ENCODE assay signal across 8 mouse cellular contexts in the genomic region with DNA sequence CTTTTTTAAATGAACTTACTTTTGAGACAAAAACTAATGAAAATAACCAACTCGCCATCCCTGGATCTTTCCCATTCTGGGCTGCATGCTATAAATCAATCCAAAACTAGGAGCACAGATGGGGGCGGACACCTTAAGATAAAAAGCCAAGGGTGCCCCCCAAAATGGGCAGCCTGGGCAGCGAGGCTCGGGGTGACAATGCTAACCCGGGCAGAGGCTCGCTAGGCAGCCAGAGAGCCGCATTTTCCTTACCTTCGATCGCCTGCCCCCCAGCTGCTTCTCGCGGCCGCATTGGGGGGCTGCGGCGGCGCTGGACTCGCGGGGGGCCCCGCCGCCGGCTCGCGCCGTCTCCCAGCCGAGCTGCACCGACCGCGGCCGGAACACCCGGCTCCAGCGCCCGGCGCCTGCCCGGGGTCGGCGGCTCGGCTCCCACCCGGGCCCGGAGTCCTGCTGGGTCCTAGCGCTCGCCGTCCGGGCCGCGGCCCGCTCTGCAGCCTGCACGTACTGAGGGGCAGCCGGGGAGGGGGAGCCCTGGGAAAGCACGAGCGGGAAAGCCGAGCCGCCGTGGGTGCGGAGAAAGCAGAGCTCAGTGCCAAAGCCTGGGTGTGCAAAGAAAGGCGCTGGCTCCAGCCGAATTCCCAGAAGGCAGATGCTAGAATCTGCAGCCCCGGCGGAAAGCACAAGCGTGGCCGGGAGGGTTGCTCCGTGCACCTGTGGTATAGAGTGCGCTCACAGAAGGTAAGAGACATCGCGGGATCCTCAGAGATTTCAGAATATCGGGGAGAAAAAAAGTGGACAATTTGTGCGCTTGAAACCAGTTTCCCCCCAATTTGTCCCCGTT. TPM values are rescaled to one million over a fixed set of nuclear protein-coding genes. Genes with fewer than 3 reads are reported as not detected.
DNase-seq lines count a peak whose midpoint lies in the region; ATAC-seq and TF ChIP-seq lines count a peak whose summit lies in the region.

A gene (minus strand): TSS at position 364 of the 841 bp plus-strand sequence.

- intact Hi-C loops in left cerebral cortex, postnatal 10 days (cut with DNase I), result loop anchor here (5.0 kb wide), 3 partner anchors 156 to 274 kb away; no protein-coding TSS in a partner anchor

- H3K9ac ChIP-seq in hindbrain, postnatal 0 days (replicated peaks; ENCODE audit: low read length), result peak within 1 kb of the TSS; percentile 85

- peak; percentile 30 for DNase-seq in adipocyte (ENCODE audit: low spot score)
- DNase-seq in embryo, embryonic 10 days (ENCODE audit: low spot score), result peak; percentile 72
- peak; percentile 81 for DNase-seq in gastrocnemius, postnatal 10 days
- DNase-seq in hindbrain, postnatal 0 days (ENCODE audit: low spot score), result peak; percentile 88
- peak; percentile 50 to 88 for DNase-seq in left cerebral cortex, postnatal 10 days (ENCODE audit: extremely low spot score in 1 of 2, low spot score in 2 of 2)
- peak; percentile 81 to 82 for DNase-seq in right cerebral cortex, postnatal 10 days (ENCODE audit: low spot score in 2 of 2)
- DNase-seq in urinary bladder, postnatal 36 days (ENCODE audit: low spot score in 2 of 2), result peak; percentile 39 to 67

- WGBS in hindbrain, postnatal 0 days, result 1% methylated on average over 63 of the region's 66 CpGs

- peak within 1 kb of the TSS; percentile 86 for H3K27ac ChIP-seq in hindbrain, postnatal 0 days

- no peaks in the 10 kb centered on the region for H3K9me3 ChIP-seq in hindbrain, postnatal 0 days (ENCODE audit: low read length)
- no peaks in the 10 kb centered on the region for H3K9me3 ChIP-seq in megakaryocyte, embryonic 14.5 days

- peak within 1 kb of the TSS; percentile 83 for H3K4me3 ChIP-seq in hindbrain, postnatal 0 days (ENCODE audit: low read length)
- H3K4me3 ChIP-seq in megakaryocyte, embryonic 14.5 days (replicated peaks), result peak within 1 kb of the TSS; percentile 94

- no peaks in the 10 kb centered on the region for H3K36me3 ChIP-seq in hindbrain, postnatal 0 days (ENCODE audit: insufficient read depth, low read length)
- no peaks in the 10 kb centered on the region for H3K36me3 ChIP-seq in megakaryocyte, embryonic 14.5 days (replicated peaks; ENCODE audit: low read length)

- H3K4me2 ChIP-seq in hindbrain, postnatal 0 days (ENCODE audit: low read depth, low read length), result peak within 1 kb of the TSS; percentile 68

- no peak for TF ChIP-seq CTCF in hindbrain, postnatal 0 days (IDR thresholded peaks at IDR 0.05; ENCODE audit: low read depth)

- H3K27me3 ChIP-seq in hindbrain, postnatal 0 days (ENCODE audit: insufficient read depth, low read length), result no peaks in the 10 kb centered on the region
- peaks cover 3% of the 10 kb centered on the region for H3K27me3 ChIP-seq in megakaryocyte, embryonic 14.5 days (replicated peaks)

- ATAC-seq in hindbrain, postnatal 0 days, result peak; percentile 94

- peaks cover 15% of the 10 kb centered on the region for H3K4me1 ChIP-seq in hindbrain, postnatal 0 days (ENCODE audit: insufficient read depth, low read length)
- H3K4me1 ChIP-seq in megakaryocyte, embryonic 14.5 days, result peaks cover 53% of the 10 kb centered on the region

RNA-seq across cellular contexts. Expression of the gene that starts here (rescaled TPM):
- total RNA-seq in gastrocnemius, postnatal 10 days (2021), result 100 to 1,000 TPM; 227 to 232 TPM
- 40.6 and 50.4 TPM in 2 replicates for total RNA-seq in hindbrain, postnatal 0 days (2014; rRNA removed)
- polyA plus RNA-seq in hindbrain, postnatal 0 days (2015; fragmentation: Nextera tagmentation; extraction: Ambion mirVana), result 69.0 and 70.5 TPM in 2 replicates
- total RNA-seq in left cerebral cortex, postnatal 10 days (2021), result 10 to 100 TPM; 50.7 to 65.1 TPM
- 7.7 and 20.5 TPM in 2 replicates for polyA plus RNA-seq in megakaryocyte, embryonic 14.5 days (2012; ENCODE audit: insufficient read depth, low replicate concordance)

Comparison
In these comparisons a context has a peak if more than half of its experiments do, and no peak if none do; other contexts are left out.
1. Peak in every context shown above with its lines: DNase-seq, ATAC-seq, H3K4me3 ChIP-seq and H3K27ac ChIP-seq.
2. DNase-seq: peak in every context shown above with its lines; median percentile 88 in hindbrain, postnatal 0 days; 82 in right cerebral cortex, postnatal 10 days; 81 in gastrocnemius, postnatal 10 days; 72 in embryo, embryonic 10 days; 69 in left cerebral cortex, postnatal 10 days; 53 in urinary bladder, postnatal 36 days; 30 in adipocyte.